Mouse (Mus musculus) liver, embryonic 15.5 days (tissue): Measurements from ENCODE around the gene Syt2. TPM values are rescaled to one million over a fixed set of nuclear protein-coding genes. Genes with fewer than 3 reads are reported as not detected.
A peak's percentile ranks its signal among the peaks of the same experiment; 100 is the strongest.

Experiments used
- ATAC-seq: fragments of 200-750 bp; cut with Nextera tagmentation; 2 replicates; pipeline ENCODE4 v1.8.0; 2017; ENCODE audit warnings: moderate number of reproducible peaks, mild to moderate bottlenecking, moderate library complexity; ENCODE audit not compliant: insufficient read depth
- H3K27ac ChIP-seq: fragments of 300-500 bp; sonication (generic); replicated peaks from 2 replicates; pipeline ENCODE4 v1.5.1; 2015; ENCODE audit warnings: mild to moderate bottlenecking, inconsistent platforms
- H3K27me3 ChIP-seq: fragments of 300-500 bp; sonication (generic); 2 replicates; pipeline ENCODE4 v1.6.1; 2015; ENCODE audit warnings: mild to moderate bottlenecking, inconsistent platforms
- H3K36me3 ChIP-seq: fragments of 300-500 bp; sonication (generic); replicated peaks from 2 replicates; pipeline ENCODE4 v1.6.1; 2015; ENCODE audit warnings: moderate library complexity, mild to moderate bottlenecking, inconsistent platforms
- H3K4me1 ChIP-seq: fragments of 300-500 bp; sonication (generic); replicated peaks from 2 replicates; pipeline ENCODE4 v1.6.1; 2015; ENCODE audit warnings: inconsistent platforms
- H3K4me2 ChIP-seq: fragments of 300-500 bp; sonication (generic); 2 replicates; pipeline ENCODE4 v1.6.1; 2015; ENCODE audit warnings: moderate library complexity, mild to moderate bottlenecking, inconsistent platforms
- H3K4me3 ChIP-seq: fragments of 300-500 bp; sonication (generic); replicated peaks from 2 replicates; pipeline ENCODE4 v1.5.1; 2015; ENCODE audit warnings: mild to moderate bottlenecking, inconsistent platforms
- H3K9ac ChIP-seq: fragments of 300-500 bp; sonication (generic); 2 replicates; pipeline ENCODE4 v1.6.1; 2015; ENCODE audit warnings: moderate library complexity, mild to moderate bottlenecking, inconsistent platforms
- H3K9me3 ChIP-seq: fragments of 300-500 bp; sonication (generic); replicated peaks from 2 replicates; pipeline ENCODE4 v1.6.1; 2016; ENCODE audit warnings: inconsistent platforms
- WGBS: fragments of 180-500 bp; shearing (Covaris S2); methylation state at CpG from one replicate; pipeline ENCODE4 v1.1.7; 2015; ENCODE audit warnings: mixed read lengths; ENCODE audit not compliant: insufficient replicate concordance; 5-methylcytosine and 5-hydroxymethylcytosine counted together
- polyA plus RNA-seq: library from polyadenylated mRNA; unstranded; fragments of >200 nt; fragmentation: Nextera tagmentation; extraction: Ambion mirVana; gene quantifications from 2 replicates; pipeline ENCODE4 v1.2.1, GENCODE M21; 2015

Syt2 gene
- polyA plus RNA-seq, 1 experiment from 2014 or later: 0.06 TPM

DNA sequence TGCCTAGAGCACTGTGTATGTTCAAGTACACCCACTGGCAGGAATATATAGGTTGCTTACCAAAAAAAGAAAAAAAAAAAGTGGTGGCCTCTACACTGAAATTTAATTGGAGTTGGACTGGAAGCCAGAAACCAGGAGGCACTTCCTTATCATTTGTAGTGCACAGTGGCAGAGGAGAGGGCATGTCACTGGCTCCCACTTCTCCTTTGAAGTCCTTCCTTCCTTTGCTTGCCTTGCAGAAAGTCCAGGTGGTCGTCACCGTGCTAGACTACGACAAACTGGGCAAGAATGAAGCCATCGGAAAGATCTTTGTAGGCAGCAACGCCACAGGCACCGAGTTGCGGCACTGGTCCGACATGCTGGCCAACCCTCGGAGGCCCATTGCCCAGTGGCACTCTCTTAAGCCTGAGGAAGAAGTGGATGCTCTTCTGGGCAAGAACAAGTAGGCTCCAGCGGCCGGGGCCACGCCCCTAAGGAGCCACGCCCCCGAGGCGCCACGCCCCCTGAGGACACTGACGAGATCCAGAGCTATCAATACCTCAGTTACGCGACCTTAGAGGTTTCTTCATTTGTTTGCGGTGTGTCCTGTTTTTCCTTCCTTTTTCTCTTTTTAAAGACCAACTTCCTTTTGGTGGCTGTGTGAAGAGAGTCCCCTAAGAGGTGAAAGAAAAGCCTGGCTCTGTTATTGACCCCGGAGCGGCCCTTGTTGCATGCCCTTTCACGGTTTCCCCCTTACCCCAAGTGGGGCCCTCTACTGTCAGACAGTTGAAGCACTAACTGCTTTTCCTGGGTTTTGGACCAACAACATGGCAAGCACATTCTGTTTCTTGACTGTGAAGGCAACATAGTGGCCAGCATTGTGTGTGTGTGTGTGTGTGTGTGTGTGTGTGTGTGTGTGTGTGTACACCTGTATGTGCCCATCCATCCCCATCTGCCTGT, 101.0 kb downstream of the Syt2 start:
- Histone ChIP-seq H3K9ac (no peak overlapping the region; the same call in 1 of the 2 replicates), H3K36me3 (no peaks in the 10 kb centered on the region)

DNA sequence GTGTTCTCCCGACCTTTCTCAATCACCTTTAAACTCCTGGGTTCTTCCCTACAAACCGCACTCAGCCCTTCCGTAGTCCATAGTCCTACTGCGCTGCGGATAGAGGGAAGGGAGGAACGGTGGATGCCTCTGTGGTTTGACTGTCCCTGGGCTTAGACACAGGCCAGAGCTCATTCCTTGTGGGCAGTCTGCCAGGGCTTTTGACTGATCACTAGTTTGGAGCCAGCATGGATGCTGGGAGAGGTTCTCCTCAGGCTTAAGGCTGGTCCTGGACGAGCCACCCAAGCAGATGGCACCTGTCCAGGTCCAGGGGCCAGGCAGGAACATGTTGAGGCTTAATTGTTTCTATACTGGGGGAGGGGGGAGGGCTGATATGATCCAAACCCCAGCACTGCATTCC, 103.4 kb downstream of the Syt2 start:
- Histone ChIP-seq H3K36me3 (no peaks in the 10 kb centered on the region), H3K4me1 (peaks cover 27% of the 10 kb centered on the region), H3K9me3 (no peaks in the 10 kb centered on the region), H3K9ac (no peak overlapping the region), H3K4me2 (no peak overlapping the region), H3K4me3 (no peak overlapping the region), H3K27ac (no peak overlapping the region), H3K27me3 (no peaks in the 10 kb centered on the region; the same call in 1 of the 2 replicates)
- no peak for ATAC-seq
- 70% methylated on average over 7 of the region's 7 CpGs for WGBS

More for the DNA sequence above, 101.0 kb downstream of the Syt2 start:
- Histone ChIP-seq H3K27me3 (no peaks in the 10 kb centered on the region; the same call in 1 of the 2 replicates), H3K4me1 (peaks cover 37% of the 10 kb centered on the region), H3K4me3 (peak overlapping the region; percentile 45), H3K27ac (no peak overlapping the region), H3K9me3 (no peaks in the 10 kb centered on the region), H3K4me2 (peak overlapping the region; percentile 68)
- ATAC-seq: peak; percentile 68
- WGBS: 8% methylated on average over 23 of the region's 23 CpGs

DNA sequence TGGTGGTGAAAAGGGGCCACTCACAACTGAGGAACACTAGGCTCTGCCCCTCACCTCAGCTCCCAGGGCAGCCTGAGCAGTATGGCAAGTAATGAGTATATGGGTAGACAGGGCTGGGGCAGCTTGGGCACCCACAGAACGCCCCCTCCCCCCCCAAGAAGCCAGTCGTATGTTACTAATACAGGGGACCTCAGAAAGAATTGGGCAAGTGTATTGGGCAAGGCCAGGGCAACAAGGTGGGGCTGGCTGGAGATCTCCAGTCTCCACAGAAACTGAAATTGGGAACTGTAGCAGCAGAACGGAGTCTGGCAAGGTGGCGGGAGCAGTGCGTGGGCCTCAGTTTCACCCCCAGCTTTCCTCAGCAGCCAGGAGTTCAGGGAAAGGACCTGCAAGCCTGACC, 106.0 kb downstream of the Syt2 start:
- ATAC-seq: no peak
- Histone ChIP-seq H3K4me2 (no peak overlapping the region), H3K9ac (no peak overlapping the region), H3K36me3 (no peaks in the 10 kb centered on the region), H3K27me3 (no peaks in the 10 kb centered on the region; the same call in 1 of the 2 replicates), H3K4me3 (no peak overlapping the region), H3K9me3 (no peaks in the 10 kb centered on the region), H3K4me1 (peaks cover 9% of the 10 kb centered on the region), H3K27ac (no peak overlapping the region)
- 65% methylated on average over 5 of the region's 5 CpGs for WGBS

DNA sequence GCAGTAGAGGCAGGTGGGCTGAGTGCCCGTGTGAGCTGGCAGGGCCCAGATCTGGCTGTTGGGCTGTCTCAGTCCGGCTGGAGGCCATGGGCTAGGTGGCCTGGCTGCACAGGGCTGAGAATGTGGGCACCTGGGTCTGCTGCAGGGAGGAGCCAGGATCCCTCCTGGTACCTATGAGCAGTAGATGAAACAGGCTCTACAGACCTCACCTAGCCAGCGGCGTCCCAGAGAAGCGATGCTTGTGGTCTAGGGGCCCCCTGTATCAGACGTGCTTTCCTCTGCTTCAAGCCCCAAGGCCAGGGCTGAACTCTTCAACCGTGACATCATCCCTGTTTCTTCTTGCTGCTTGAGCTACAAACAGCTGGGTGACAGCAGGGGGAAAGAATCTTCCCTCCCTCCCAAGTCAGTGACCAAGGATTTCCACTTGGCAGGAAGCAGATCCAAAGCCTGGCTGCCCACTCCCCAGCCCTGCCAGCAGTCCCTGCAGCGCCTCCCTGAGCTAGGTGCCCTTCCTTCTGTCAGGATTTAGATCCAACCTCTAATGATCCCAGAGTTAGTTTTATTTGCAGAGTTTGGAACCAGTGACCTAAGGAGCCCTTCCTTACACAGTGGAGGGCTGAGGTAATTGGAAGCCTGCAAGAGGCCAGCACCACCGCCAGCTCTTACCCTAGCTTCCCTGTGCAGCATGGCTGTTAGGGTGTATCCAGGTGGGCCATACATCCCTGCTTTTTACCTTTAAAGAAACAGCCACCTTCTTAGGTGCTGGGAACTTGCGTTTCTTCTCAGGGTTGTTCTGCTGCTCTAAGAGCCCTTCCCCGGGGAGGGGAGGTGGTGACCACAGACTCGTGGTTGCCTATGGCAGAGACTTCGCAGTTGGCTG, 107.5 kb downstream of the Syt2 start:
- 56% methylated on average over 13 of the region's 13 CpGs for WGBS
- no peak for ATAC-seq
- no peak overlapping the region for H3K4me2 ChIP-seq
- no peak overlapping the region for H3K4me3 ChIP-seq
- H3K36me3 ChIP-seq: no peaks in the 10 kb centered on the region
- no peak overlapping the region for H3K9ac ChIP-seq
- no peaks in the 10 kb centered on the region for H3K9me3 ChIP-seq
- no peaks in the 10 kb centered on the region for H3K4me1 ChIP-seq
- H3K27ac ChIP-seq: no peak overlapping the region
- no peaks in the 10 kb centered on the region; the same call in 1 of the 2 replicates for H3K27me3 ChIP-seq

DNA sequence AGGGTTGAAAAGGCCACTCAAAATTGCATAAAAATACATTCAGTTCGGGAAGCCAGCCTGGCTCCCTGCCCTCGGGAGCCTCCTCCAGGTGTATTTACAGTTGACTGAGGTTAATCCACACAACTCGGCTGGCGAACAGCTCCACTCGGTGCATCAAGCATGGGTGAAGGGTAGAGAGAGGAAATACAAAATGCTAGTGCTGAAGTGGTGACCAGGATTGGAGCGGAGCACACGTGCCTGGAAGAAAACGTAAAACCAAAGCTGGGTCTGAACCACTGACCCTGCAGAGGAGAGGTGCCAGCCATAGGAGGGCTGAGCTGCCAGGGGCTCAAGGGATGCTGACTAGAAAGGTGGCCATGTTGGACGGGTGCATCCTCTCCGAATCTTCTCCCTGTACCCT, 108.3 kb downstream of the Syt2 start:
- Histone ChIP-seq H3K4me1 (no peaks in the 10 kb centered on the region), H3K9me3 (no peaks in the 10 kb centered on the region), H3K27ac (no peak overlapping the region), H3K36me3 (no peaks in the 10 kb centered on the region), H3K27me3 (no peaks in the 10 kb centered on the region), H3K4me3 (no peak overlapping the region), H3K9ac (no peak overlapping the region), H3K4me2 (no peak overlapping the region)
- no peak for ATAC-seq
- 72% methylated on average over 10 of the region's 10 CpGs for WGBS

DNA sequence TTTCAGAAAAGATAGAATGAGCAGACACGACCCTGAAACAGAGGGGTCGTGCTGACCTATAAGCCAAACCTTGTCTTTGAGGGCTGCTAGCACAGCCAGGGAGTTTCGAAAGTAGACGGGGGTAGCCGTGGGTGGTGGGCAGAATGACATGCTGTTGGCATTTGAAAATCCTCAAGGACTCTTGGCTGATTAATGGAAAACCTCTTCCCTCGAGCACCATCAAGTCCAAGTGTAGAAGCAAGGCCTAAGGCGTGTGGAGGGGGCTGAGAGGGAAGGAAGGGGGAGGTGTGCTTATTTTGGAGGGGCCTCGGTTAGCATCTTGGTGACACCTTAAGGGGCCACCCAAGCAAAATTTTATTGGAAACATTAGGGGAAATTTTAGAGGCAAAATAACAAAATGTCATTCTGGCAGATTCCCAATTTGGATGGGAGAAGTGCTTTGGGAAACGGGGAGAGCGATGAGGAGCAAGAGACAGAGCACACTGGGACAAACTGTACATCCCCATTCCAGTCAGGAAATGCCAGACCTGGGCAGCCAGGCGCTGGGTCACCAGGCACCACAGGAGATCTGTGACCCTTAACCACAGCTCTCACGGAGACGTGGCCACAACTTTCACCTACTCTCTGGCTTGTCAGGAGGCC, 109.2 kb downstream of the Syt2 start:
- Histone ChIP-seq H3K9ac (no peak overlapping the region), H3K4me3 (no peak overlapping the region), H3K9me3 (no peaks in the 10 kb centered on the region), H3K4me1 (no peaks in the 10 kb centered on the region), H3K36me3 (no peaks in the 10 kb centered on the region), H3K27me3 (no peaks in the 10 kb centered on the region), H3K4me2 (no peak overlapping the region), H3K27ac (no peak overlapping the region)
- ATAC-seq: no peak
- 72% methylated on average over 13 of the region's 13 CpGs for WGBS

DNA sequence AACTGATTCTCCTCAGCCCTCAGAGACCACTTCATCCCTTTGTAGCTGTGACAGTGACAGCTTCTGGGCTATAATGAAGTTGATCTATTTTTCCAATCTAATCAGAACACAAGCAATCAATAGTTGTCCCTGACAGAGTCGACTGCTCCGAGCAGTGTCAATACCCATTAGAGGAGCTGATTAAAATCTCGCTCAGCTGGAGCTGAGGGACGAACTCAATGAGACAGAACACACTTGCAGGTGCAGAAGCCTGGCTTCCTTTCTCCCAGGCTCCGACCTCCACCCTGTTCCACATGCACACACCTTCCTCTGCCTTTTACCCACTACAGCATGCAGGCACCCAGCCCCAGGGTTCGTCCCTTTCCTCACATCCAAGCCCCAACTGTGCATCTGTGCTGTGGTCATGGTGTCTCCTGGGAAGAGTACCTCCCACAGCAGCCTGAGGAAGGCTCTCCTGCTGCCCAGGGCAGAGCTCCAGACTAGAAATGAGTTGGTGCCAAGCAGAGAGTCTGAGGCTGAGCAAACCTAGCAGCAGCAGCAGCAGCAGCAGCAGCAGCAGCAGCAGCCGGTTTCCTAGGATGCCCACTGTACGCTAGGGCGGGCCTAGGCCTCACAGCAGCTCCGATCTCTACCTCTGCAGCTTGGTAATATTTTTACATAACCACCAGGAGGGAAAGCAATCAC, 109.9 kb downstream of the Syt2 start:
- H3K4me2 ChIP-seq: no peak overlapping the region
- no peak overlapping the region for H3K4me3 ChIP-seq
- WGBS: 65% methylated on average over 10 of the region's 10 CpGs
- H3K27ac ChIP-seq: no peak overlapping the region
- no peak for ATAC-seq
- H3K9me3 ChIP-seq: no peaks in the 10 kb centered on the region
- H3K9ac ChIP-seq: no peak overlapping the region
- 0 out of 2 replicates have a peak, but pooled peaks cover 1% of the 10 kb centered on the region for H3K4me1 ChIP-seq
- H3K27me3 ChIP-seq: no peaks in the 10 kb centered on the region
- H3K36me3 ChIP-seq: no peaks in the 10 kb centered on the region

DNA sequence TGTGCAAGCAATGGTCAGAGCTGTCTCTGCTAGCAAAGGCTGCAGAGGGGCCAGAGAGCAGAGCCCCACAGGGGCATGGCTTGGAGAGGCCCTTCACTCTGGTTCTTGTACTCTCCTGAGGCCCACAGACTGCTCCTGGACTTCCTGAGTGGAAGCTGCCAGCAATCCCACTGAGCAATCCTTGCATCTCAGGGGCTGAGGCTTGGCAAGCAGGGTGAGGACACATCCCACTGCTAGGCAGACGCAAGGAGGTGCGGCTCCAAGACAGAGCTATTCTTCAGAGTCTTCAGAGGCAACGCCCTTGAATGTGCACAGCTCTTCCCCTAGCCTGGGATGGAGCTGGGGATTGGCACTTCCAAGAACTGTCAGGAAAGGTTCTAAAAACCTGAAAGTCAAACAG, 110.8 kb downstream of the Syt2 start:
- Histone ChIP-seq H3K36me3 (no peaks in the 10 kb centered on the region), H3K27ac (no peak overlapping the region), H3K4me2 (no peak overlapping the region), H3K9me3 (no peaks in the 10 kb centered on the region), H3K4me3 (no peak overlapping the region), H3K9ac (no peak overlapping the region), H3K4me1 (0 out of 2 replicates have a peak, but pooled peaks cover 5% of the 10 kb centered on the region), H3K27me3 (no peaks in the 10 kb centered on the region)
- no peak for ATAC-seq
- WGBS: 78% methylated on average over 3 of the region's 3 CpGs

DNA sequence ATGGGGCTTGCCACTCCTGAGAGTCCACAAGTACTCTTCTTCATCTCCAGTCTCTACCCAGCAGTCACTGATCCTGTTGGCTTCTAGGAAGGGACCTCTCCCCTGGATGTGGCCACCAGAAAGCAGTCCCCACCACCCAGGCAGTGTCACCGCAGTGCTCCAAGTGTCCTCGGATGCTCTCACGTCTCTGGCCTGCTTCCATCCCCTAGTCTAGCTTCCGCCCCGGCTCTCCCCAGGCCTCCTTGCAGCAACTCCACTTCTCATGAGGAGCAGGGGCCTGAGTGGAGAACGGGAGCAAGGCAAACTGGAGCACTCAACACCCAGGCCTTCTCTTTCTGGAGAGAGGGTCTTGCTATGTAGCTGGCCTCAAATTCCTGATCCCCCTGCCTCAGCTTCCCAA, 112.7 kb downstream of the Syt2 start:
- 0 out of 2 replicates have a peak, but pooled peaks cover 5% of the 10 kb centered on the region for H3K4me1 ChIP-seq
- no peak overlapping the region for H3K9ac ChIP-seq
- H3K4me2 ChIP-seq: no peak overlapping the region
- no peaks in the 10 kb centered on the region for H3K36me3 ChIP-seq
- 88% methylated on average over 6 of the region's 6 CpGs for WGBS
- no peak overlapping the region for H3K4me3 ChIP-seq
- H3K27ac ChIP-seq: no peak overlapping the region
- no peak for ATAC-seq
- no peaks in the 10 kb centered on the region for H3K9me3 ChIP-seq
- no peaks in the 10 kb centered on the region for H3K27me3 ChIP-seq

DNA sequence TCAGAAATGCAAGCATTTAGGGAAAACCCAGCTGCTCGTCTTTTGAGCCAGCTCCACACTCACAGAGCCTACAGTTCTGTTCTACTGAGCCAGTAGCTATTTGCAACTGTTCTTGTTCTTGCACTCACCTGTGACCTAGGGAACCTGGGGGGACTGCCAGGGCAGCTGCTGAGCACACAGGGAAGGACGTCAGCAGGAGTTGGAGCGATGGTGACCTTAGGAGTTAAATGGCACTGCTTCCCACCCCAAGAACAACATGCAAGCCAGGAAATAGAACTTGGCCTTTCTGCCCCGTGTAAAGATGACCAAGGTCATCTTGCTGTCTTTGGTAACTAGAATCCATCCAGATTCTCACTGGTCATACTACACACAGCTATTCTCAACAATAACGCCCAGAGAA, 114.2 kb downstream of the Syt2 start:
- Histone ChIP-seq H3K4me3 (no peak overlapping the region), H3K27me3 (no peaks in the 10 kb centered on the region), H3K4me2 (no peak overlapping the region), H3K27ac (no peak overlapping the region), H3K9ac (no peak overlapping the region), H3K36me3 (no peaks in the 10 kb centered on the region), H3K9me3 (no peaks in the 10 kb centered on the region), H3K4me1 (0 out of 2 replicates have a peak, but pooled peaks cover 5% of the 10 kb centered on the region)
- WGBS: 68% methylated on average over 5 of the region's 5 CpGs
- no peak for ATAC-seq
